Mouse (Mus musculus) R1 (cell line): ENCODE results near the gene Mtrf1l.

Experiments
- DNase-seq: peaks from one replicate; pipeline ENCODE4 v3.0.0-alpha.2; 2018; ENCODE audit warnings: low read depth, low spot score

Mtrf1l gene

DNA sequence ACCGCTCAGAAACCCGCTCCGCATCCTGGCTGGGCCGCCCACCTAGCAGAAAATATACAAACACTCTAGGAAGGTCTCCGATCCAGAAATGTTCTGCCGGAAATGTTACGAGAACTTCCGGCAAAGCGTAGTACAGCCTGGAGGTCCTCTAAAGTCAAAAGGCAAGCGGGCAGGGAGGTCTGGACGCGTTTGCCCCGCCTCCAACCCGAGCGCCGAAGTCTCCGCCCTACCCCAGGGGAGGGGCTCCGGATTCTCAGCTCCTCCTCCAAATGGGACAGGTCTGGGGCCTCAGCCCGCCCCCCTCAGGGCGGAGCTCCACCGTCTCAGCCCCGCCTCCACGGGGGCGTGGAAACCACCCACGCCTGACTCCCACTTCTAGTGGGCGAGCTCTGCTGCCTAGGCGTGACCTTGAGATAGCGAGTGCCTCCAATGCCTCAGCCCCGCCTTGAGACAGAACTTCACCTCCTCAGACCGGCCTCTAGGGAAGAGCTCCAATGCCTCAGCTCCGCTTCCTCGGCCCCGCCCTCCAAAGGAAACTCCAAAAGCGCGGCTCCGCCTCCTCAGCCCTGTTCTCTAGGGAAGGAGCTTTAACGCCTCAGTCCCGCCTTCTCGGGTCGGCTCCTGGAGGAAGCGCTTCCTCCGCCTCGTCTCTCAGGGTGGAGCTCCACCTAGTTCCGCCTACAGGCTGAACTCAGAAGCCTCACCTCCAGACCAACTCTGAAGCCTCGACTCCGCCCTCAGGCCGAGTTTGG is at the start of gene Mtrf1l:
Gene Mtrf1l (minus strand): TSS at position 171 of the 752 bp plus-strand sequence.
- peak; percentile 99 for DNase-seq

DNA sequence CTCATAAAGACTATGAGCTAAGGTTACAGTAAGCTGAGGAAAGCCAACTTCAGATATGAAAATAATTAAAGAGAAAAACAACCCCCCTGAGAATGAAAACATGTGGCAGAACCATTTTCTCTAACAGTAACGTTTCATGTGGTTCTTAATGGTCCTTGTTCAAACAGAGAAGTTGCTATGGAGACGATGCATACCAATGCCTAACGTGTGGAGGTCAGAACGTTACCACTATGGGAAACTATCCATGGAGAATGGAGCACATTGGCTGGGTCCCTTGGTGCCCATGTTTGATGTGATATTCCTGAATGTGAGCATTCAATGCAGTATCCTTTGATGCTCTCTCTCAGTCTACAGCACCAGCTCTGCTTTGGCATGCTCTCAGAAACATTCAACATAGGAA is 47.4 kb upstream of the Mtrf1l start:
- DNase-seq = no peak

DNA sequence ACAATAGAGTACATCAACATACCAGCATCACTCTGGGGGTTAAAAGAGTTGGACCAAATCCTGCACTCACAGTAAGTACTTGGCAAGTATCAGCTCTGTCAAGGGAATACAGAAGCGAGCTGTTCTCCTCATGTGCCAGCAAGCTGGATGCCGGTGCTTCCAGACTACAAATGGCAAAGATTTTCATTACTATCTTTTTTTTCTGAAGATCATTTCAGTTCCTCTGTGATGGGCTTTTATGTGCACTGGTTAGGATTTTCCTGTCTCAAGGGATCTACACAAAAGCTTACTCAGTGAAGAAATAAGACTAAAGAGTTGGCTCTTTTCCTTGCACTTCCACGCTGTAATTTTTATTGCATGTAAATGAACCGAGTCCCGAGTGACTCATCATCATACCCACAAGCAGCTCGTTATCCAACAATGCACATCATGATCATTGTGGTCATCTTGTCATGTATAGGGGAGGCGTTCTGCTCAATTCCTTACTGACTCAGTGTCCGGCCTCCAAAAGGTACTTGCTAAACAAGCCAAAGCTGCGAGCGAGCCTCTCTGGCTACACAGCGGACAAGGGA is 44.4 kb upstream of the Mtrf1l start:
- no peak for DNase-seq

DNA sequence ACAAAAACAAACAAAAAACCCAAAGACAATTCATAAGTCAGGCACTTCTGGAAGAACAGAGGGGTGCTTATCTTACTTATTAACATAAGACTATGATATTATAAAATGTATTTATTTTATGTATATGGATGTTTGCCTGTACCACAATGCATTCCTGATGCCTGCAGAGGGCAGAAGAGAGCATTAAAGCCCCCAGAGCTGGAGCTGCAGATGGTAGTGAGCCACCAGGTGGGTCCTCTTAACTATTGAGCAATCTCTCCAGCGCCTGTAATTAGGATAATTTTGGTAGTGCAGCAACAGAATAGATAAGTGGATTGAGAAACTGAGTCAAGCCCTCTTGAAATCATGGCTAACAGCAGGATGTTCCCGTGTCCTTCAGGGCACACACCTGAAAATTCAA is 42.3 kb upstream of the Mtrf1l start:
- DNase-seq = peak; percentile 52

- DNase-seq = peak; percentile 48
These were observed 39.0 kb upstream of the Mtrf1l start for GRCm38 (mm10) chr10:5862669-5863068.

DNA sequence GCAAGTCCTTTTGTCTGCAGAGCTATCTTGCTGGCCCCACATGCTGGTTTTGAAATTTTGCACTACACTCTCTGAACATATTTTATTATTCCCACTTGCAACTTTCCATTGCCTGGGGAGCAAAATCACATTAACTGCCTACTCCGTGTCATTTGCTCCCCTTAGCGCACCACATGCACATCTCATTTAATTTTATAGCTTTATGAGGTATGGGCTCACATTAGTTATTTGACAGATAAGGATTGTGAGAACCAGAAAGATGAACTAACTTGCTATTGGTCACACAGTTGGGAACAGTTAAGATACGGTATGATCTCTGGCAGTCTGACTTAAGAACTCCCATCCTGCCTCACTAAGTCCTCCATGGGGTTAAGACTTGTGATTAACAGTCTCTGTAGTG is 37.1 kb upstream of the Mtrf1l start:
- no peak for DNase-seq

- peak; percentile 63 for DNase-seq
These were observed 36.0 kb upstream of the Mtrf1l start for GRCm38 (mm10) chr10:5859729-5860128.

DNA sequence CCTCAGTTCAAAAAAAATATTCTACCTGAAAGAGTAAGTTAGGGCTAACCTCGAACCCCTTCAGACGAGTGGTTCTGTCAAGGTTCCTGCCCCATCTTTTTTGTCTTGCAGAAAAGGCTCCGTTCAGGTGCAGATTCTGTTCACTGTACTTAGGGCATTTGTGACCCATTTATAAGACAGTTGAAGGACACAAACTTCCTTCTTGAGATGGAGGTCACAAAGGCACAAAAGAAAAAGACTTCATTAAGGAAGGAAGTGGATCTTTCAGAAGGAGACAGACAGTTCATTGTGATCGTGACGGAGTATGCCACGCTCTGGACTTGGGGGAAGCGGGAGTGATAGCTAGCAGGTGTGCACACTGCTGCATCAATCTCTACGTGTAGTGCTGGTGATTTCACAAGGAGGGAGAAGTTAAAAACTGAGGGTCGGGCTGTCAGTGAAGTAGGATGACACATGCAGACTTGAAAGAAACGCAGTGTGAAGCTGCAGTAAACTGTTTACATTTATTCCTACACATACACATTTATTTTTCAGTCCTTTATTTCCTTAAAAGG is 34.4 kb upstream of the Mtrf1l start:
- DNase-seq = peak; percentile 80

DNA sequence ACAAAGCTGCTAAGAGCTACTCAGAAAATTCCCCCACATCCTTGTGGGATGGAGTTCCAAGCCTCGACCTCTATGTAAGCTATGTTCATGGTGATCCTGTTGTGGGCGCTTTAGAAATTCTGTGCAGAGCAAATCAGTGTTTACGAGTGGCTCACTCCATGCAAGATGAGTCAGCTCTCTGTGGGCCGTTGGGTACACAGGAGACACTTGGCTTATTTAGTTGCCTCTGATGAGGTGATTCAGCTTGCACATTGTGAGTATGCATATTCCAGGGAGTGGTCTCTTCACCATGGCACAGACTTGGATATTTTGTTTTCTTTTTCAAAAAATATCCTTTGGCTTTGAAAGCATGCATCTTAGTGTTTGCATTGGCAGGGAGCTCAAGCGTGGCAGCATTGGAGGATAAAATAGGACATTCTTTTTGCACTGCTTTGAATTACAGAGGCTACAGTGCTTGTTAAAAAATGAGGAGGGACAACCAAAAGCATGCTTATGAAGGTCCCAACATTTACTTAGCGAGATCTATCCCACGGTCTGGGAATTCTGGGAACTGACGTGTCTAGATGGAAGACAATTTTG is 29.7 kb upstream of the Mtrf1l start:
- no peak for DNase-seq

GRCm38 (mm10) chr10:5846939-5847338 is 23.2 kb upstream of the Mtrf1l start:
- DNase-seq = no peak

DNA sequence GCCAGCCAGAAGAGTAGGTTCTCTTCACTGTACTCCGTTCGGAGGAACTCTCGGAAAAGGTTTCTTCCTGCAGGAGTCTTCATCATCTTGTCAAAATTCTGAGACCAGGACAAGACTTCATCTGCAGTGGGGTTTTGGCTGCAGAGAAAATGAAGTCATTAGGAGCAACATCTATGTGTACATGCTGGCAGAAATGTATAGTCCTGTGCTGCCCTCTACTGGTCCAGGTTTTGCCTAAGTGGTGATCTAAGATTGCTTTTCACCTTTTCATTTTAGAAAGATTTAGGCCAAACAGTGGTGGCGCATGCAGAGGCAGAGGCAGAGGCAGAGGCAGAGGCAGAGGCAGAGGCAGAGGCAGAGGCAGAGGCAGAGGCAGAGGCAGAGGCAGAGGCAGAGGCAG is 17.7 kb upstream of the Mtrf1l start:
- peak; percentile 73 for DNase-seq

DNA sequence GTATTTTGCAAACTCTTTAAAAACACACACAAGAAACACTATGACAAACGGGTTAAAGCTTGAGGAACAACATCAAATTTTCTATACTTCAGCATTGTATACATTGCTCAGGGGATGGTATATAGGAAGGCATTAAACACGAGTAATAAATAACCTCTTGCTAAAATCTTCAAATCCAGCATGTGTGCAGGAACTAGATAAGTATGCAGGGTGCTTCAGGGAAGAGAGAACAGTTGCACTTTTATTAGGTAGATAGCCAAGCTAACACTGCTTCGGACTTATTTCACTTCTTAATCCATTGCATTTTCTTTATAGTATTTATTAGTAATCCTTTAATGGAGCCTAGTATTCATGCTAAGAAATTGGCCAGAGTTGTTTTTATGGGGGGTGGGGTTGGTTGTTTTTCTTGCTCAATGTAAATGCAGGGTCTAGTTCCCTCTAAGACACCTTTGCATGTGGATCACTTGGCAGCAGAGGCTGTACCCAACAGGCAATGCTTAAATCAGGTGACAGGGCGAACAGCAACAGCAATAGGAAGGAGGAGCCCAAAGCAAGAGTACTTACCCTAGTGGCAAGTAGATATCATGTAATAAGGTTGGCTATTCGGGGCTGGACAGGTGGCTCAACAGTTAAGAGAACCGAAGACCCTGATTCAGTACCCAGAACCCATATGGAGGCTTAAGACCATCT is 2.8 kb upstream of the Mtrf1l start:
- DNase-seq = no peak

DNA sequence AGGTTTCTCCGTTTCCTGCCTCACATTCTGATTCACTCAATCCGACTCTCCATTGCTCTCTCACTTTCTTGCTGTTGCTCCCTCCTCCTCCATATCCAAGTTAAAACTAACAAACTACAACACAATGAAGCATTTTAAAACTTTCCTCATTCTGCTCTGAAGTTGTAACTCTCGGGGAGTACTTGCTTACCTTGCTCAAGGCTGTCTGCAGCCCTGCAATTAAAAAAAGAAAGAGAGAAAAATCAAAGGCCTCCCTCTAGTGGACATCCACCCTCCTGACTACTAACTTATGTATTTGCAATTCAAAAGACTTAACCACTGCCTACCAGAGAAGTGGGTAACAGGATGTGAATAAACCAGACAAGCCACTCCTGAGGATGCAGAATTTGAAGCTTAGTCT is 1.1 kb upstream of the Mtrf1l start:
- peak; percentile 85 for DNase-seq

DNA sequence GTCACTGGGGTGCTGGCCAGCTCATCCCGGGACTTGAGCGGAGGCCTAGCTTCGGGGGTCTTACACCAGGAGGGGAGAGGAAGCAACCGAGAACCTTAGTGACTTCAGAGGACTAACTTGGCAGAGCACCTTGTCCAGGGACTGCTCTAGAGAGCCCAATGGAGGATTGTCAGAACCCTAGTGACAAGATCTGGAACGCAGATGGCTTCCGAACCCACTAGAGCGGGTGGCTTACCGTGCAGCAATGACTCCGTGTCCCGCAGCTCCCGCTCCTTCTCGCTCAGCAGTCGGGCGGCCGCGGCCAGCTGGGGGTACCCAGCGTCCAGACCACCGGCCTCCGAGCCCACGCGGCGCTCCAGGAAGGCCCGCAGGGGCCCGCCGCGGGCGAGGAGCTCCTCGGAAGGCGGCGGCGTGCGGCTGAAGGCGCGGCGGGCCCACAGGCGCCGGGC is 395 bp downstream of the Mtrf1l start:
- DNase-seq = peak; percentile 39

DNA sequence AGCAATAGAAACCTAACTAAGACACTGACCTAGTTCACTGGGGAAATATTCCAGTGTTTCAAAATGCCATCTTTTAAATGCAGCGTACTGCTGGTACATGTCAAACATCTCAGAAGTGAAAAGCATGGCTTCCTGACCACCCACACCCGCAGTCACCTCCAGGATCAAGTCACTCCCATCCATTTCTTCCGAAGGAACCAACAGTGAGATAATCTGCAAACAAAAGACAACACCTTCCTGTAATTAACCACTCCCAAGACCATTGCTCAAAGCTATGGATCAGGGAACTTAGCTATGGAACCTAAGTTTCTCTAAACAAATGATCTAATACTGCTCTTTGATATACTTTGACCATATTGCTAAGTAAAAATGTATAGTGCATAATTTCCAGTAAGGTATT is 4.9 kb downstream of the Mtrf1l start:
- DNase-seq = peak; percentile 24

GRCm38 (mm10) chr10:5815968-5816367 is 7.7 kb downstream of the Mtrf1l start:
- DNase-seq = no peak

DNA sequence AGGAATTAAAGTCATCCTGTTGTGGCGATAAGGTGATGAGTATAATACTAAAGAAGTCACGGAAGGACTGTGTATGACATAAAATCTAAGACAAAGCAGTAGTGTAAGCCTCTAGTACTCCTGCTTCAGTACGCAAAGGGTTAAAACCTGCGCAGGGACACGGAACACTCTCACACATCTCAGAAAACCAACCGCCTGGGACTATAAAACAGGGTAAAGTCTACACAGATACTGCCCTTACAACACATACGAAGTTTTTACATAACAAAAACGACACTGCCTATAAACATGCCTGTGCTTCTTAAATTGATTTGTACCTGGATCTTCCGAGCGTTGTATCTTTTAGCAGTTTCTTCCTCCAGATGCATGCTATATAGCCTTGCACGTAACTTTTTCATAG is 10.0 kb downstream of the Mtrf1l start:
- DNase-seq = no peak

DNA sequence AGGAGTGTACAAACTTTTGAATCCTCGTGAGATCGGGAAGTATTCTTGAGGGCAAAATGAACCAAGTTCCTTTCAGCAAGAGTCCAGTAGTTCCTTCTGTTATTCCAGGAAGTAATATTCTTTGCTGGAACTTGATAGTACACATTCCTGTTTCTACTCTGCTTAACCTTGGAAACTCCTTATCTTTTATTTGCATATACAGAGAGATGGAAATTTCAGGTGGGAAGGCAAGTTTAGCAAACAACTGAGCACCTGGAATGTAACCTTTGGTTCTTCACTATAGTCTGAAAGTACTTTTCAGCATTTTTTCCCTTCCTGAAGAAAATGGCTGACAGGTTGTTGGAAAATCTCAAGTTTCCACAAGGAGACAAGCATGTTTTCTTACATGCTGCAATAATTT is 16.0 kb downstream of the Mtrf1l start:
- no peak for DNase-seq

GRCm38 (mm10) chr10:5806996-5807395 is 16.7 kb downstream of the Mtrf1l start:
- no peak for DNase-seq

DNA sequence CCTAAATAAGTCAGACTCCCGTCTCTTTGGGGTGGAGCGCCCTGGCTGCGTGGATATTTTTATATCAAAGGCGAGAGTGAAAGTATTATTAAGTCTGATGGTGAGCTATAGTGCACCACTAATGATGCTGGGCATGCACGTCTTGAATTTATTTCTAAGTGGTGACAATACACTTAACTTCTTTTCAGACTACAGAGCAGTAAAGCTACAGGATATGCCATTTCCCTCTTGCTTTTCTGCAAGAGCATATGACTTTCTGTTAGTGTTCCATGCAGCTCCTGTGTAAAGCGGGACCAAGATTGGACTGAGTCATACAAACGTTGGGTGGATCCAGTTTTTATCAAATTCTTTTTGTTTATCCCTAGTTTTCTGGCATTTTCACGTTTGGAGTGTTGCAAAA is 17.3 kb downstream of the Mtrf1l start:
- peak; percentile 17 for DNase-seq

DNA sequence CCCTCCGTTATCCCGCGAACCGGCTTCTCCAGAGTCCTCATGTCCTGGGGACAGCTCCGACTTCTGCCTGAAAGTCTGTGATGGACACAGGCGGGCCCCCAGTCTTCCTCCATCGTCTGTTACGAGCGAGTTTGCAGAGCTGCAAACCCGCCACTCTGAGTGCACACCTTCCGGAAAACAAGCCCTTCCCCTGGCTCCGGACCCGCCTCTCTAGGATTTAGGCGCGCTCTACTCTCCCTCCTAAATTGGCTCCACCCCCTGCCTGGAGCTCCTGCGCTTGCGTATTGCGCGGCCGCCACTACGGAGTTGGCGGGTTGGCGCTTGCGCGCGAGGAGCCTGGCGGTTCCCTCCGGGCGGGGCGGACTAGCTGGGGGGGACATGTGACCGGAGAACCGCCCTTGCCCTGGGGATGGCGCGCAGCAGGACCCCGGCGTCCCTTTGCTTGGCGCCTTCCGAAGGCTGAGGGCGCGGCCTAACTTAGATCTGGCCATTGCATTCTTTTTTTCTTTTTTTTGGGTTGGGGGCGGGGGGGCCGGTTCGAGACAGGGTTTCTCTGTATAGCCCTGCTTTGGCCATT is 17.9 kb downstream of the Mtrf1l start:
- peak; percentile 97 for DNase-seq

DNA sequence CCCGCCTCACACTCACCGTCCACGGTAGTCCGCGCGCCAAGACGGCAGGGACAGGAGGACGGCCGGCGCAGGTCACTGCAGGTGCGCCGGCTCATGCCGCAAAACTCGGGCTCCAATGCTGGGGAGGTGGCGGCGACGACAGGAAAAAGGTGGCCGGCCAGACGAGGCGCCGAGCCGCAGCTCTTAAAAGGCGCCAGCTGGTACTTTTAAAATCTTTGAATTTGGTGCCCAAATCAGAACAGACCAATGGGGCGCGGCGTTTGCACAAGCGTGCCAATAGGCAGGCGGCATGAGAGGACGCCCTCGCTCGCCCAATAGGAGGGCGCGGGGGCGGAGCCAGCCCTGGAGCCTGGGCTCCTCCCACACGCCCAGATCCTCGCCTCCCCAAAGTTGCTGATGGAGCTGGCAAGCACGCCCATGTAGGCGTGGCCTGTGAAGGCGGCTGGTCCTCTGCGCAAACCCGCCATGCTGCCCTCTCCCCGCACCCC is 18.4 kb downstream of the Mtrf1l start, which contains the start of gene Fbxo5:
Gene Fbxo5 (minus strand): TSS at position 358 of the 488 bp plus-strand sequence.
- DNase-seq = peak; percentile 99
